Mouse (Mus musculus): ENCODE data around the gene Itgb4. TPM values are rescaled to one million over a fixed set of nuclear protein-coding genes. Genes with fewer than 3 reads are reported as not detected.
A peak's percentile ranks its signal among the peaks of the same experiment; 100 is the strongest.

Itgb4 gene
- polyA plus RNA-seq, 1 experiment from 2014 or later: 0.77 TPM

DNA sequence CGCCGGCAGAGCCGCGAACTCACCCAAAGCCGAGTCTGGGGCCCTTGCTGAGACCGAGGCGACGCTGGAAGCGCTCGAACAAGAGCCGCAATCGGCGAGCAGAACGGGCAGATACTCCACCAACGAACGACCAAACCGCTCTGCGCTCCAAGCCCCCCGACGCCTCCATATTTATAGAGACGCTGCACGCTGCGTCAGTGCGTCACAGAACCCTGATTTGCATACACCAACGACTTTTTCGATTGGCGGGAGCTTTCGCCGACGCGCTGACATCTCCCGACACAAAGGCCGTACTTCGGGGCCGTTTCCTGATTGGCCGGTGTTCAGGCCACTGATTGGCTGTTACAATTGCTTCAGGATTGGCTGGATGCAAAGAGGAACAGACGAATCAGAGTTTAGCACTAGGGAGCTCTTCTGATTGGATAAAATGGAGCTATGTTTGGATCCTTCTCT lies 49.9 kb downstream of the Itgb4 start:
- H3K27ac ChIP-seq (ENCODE audit: low read depth, low read length): peak overlapping the region; percentile 100
- H3K4me2 ChIP-seq: peak overlapping the region; percentile 64
- H3K27me3 ChIP-seq (replicated peaks; ENCODE audit: control insufficient read depth, insufficient read depth, low read length): no peaks in the 10 kb centered on the region
- peaks cover 7% of the 10 kb centered on the region; the same call in 1 of the 2 replicates for H3K36me3 ChIP-seq (ENCODE audit: control insufficient read depth, insufficient read depth, low read length)
- H3K9me3 ChIP-seq (ENCODE audit: control insufficient read depth, low read length): no peaks in the 10 kb centered on the region
- H3K4me3 ChIP-seq (ENCODE audit: low read depth, low read length): peak overlapping the region; percentile 98
- WGBS: 0% methylated on average over 37 of the region's 37 CpGs
- ATAC-seq (replicated peaks; ENCODE audit: low FRiP score): peak; percentile 91
- H3K9ac ChIP-seq (ENCODE audit: low read depth, low read length): peak overlapping the region; percentile 99
- peak; percentile 98 for DNase-seq (ENCODE audit: low spot score)
- peaks cover 8% of the 10 kb centered on the region; the same call in 1 of the 2 replicates for H3K4me1 ChIP-seq (replicated peaks; ENCODE audit: control insufficient read depth, insufficient read depth, low read length)

DNA sequence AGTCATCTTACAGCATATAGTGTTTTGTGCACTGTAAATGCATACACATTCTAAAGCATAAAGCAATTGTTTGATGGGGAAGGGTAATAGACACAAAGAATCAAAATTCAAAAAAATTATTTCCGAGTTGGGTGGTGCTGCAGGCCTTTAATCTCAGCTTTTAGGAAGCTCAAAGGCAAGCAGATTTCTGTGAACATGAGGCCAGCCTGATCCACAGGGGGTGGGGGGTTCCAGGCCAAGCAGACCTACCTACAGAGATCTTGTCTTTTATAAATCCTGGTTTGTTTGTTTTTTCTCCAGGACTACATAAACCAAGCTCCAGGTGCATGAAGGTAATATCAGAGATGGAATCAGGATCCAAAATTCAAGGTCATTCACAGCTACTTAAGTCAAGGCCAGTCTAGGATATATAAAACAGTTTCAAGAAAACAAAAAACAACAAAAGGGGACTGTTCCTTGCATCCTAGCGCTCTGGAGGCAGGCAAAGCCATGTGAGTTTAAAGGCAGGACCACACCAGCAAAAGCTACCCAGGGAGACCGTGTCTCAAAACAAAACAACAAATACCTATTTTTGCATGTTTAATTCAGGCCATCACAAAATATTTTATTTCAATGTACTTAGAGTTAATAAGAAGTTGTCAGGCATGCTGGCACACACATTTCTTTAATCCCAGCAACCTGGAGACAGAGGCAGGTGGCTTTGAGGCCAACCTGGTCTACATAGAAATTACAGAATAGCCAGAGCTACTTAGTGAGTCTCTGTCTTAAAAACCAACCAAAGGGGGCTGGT lies 50.7 kb downstream of the Itgb4 start:
- WGBS: 93% methylated on average over 3 of the region's 3 CpGs
- no peak overlapping the region for H3K27ac ChIP-seq (ENCODE audit: low read depth, low read length)

DNA sequence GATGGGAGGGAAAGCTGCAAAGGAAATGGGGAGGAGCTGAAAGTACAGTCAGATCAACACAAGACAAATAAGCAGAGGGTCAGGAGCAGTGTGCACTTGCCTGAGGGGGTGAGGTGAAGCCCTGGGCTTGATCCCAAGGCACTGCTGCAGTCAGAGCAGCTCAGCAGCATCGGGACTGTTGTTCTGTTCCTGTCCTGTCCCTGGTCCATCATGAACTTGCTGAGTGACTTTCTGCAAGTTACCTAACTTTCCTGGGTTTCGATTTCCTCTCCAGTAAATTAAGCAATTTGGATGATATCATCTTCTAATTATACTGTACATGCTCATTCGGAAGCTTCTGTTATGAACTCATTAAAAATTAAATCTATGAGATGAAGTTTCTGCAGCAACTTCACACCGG lies 53.2 kb downstream of the Itgb4 start, which contains the start of gene H3f3b:
H3f3b (minus strand) TSS at position 207 of the 400 bp plus-strand sequence.
- 0 out of 2 replicates have a peak, but pooled peaks cover 4% of the 10 kb centered on the region for H3K36me3 ChIP-seq (ENCODE audit: control insufficient read depth, insufficient read depth, low read length)
- 83% methylated on average over 4 of the region's 4 CpGs for WGBS
- H3K4me2 ChIP-seq: no peak within 1 kb of the TSS
- H3K4me1 ChIP-seq (replicated peaks; ENCODE audit: control insufficient read depth, insufficient read depth, low read length): peaks cover 6% of the 10 kb centered on the region; the same call in 1 of the 2 replicates
- H3K4me3 ChIP-seq (ENCODE audit: low read depth, low read length): no peak within 1 kb of the TSS
- ATAC-seq (replicated peaks; ENCODE audit: low FRiP score): no peak
- H3K27me3 ChIP-seq (replicated peaks; ENCODE audit: control insufficient read depth, insufficient read depth, low read length): no peaks in the 10 kb centered on the region
- DNase-seq (ENCODE audit: low spot score): no peak
- no peak within 1 kb of the TSS for H3K9ac ChIP-seq (ENCODE audit: low read depth, low read length)
- no peaks in the 10 kb centered on the region for H3K9me3 ChIP-seq (ENCODE audit: control insufficient read depth, low read length)
- 0 out of 2 replicates have a peak within 1 kb of the TSS, but pooled peaks have one; percentile 15 for H3K27ac ChIP-seq (ENCODE audit: low read depth, low read length)

More for the DNA sequence above, 50.7 kb downstream of the Itgb4 start:
- H3K4me2 ChIP-seq: no peak overlapping the region
- H3K4me1 ChIP-seq (replicated peaks; ENCODE audit: control insufficient read depth, insufficient read depth, low read length): peaks cover 8% of the 10 kb centered on the region; the same call in 1 of the 2 replicates
- peaks cover 7% of the 10 kb centered on the region; the same call in 1 of the 2 replicates for H3K36me3 ChIP-seq (ENCODE audit: control insufficient read depth, insufficient read depth, low read length)
- no peak overlapping the region for H3K4me3 ChIP-seq (ENCODE audit: low read depth, low read length)
- ATAC-seq (replicated peaks; ENCODE audit: low FRiP score): no peak
- H3K9me3 ChIP-seq (ENCODE audit: control insufficient read depth, low read length): no peaks in the 10 kb centered on the region
- no peak overlapping the region for H3K9ac ChIP-seq (ENCODE audit: low read depth, low read length)
- H3K27me3 ChIP-seq (replicated peaks; ENCODE audit: control insufficient read depth, insufficient read depth, low read length): no peaks in the 10 kb centered on the region
- no peak for DNase-seq (ENCODE audit: low spot score)

DNA sequence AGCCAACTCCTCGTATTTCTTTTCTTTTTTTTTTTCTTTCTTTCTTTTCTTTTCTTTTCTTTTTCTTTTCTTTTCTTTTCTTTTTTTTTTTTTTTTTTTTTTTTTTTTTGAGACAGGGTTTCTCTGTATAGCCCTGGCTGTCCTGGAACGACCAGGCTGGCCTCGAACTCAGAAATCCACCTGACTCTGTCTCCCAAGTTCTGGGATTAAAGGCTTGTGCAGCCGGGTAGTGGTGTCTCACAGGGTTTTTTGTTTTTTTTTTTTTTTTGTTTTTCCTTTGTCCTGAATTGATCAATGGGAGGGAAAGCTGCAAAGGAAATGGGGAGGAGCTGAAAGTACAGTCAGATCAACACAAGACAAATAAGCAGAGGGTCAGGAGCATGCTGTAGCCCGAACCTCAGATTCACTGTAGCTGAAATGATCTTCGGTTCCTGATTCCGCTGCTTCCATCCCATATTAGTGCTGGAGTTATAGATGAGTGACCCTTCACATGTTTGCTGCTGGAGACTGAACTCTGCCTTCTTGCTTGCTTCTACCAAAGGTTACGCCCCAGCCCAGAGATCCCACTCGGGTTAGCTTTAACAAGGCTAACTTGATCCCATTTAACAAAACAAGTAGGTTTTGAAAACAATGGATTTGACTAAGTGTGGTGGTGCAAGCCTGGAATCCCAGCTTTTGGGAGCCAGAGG lies 53.8 kb downstream of the Itgb4 start:
- Histone ChIP-seq H3K4me3 (ENCODE audit: low read depth, low read length) (no peak overlapping the region), H3K9me3 (ENCODE audit: control insufficient read depth, low read length) (no peaks in the 10 kb centered on the region), H3K27ac (ENCODE audit: low read depth, low read length) (0 out of 2 replicates have a peak overlapping the region, but pooled peaks have one; percentile 15), H3K4me1 (replicated peaks; ENCODE audit: control insufficient read depth, insufficient read depth, low read length) (peaks cover 6% of the 10 kb centered on the region; the same call in 1 of the 2 replicates), H3K4me2 (no peak overlapping the region), H3K9ac (ENCODE audit: low read depth, low read length) (no peak overlapping the region), H3K27me3 (replicated peaks; ENCODE audit: control insufficient read depth, insufficient read depth, low read length) (no peaks in the 10 kb centered on the region), H3K36me3 (ENCODE audit: control insufficient read depth, insufficient read depth, low read length) (0 out of 2 replicates have a peak, but pooled peaks cover 4% of the 10 kb centered on the region)
- ATAC-seq (replicated peaks; ENCODE audit: low FRiP score) (no peak), DNase-seq (ENCODE audit: low spot score) (no peak)
- WGBS: 81% methylated on average over 9 of the region's 9 CpGs

DNA sequence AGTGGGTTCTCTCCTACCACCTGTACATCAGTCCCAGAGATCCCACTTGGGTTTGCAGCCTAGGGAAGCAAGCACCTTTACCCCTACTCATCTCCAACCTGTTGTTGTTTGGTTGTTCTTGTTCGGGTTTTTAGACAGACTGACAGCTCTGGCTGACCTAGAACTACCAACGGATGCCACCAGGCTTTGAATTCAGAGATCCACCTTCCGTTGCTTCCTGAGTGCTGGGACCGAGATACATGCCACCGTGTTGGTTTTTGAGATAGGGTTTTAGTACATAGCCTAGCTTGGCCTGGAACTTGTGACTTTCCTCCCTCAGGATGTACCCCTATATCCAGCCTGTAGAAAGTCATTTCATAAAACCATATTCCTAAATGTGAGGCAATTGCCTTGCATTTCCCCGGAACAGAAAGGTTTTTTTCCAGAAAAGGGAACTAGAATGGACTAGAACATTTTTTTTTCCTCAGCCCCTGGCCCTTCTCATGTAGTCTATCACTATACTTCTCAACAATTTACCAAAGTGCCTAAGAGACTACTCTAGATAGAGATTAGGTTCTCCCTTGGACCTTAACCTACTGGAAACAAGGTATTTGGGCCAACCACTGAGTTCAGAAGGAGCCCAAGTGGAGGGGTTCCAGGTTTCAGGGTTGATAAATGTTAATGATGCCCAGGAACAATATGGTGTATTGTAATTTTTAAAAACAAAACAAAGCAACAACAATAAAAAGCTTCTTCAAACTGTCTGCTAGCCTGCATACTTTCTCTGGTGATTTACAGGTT lies 54.8 kb downstream of the Itgb4 start:
- Histone ChIP-seq H3K9ac (ENCODE audit: low read depth, low read length) (peak overlapping the region; percentile 97), H3K9me3 (ENCODE audit: control insufficient read depth, low read length) (no peaks in the 10 kb centered on the region), H3K36me3 (ENCODE audit: control insufficient read depth, insufficient read depth, low read length) (0 out of 2 replicates have a peak, but pooled peaks cover 2% of the 10 kb centered on the region), H3K4me1 (replicated peaks; ENCODE audit: control insufficient read depth, insufficient read depth, low read length) (peaks cover 6% of the 10 kb centered on the region; the same call in 1 of the 2 replicates), H3K4me3 (ENCODE audit: low read depth, low read length) (peak overlapping the region; percentile 69), H3K4me2 (peak overlapping the region; percentile 67), H3K27ac (ENCODE audit: low read depth, low read length) (peak overlapping the region; percentile 29; the same call in 1 of the 2 replicates), H3K27me3 (replicated peaks; ENCODE audit: control insufficient read depth, insufficient read depth, low read length) (no peaks in the 10 kb centered on the region)
- WGBS: 65% methylated on average over 6 of the region's 6 CpGs
- ATAC-seq (replicated peaks; ENCODE audit: low FRiP score): no peak
- DNase-seq (ENCODE audit: low spot score): no peak

DNA sequence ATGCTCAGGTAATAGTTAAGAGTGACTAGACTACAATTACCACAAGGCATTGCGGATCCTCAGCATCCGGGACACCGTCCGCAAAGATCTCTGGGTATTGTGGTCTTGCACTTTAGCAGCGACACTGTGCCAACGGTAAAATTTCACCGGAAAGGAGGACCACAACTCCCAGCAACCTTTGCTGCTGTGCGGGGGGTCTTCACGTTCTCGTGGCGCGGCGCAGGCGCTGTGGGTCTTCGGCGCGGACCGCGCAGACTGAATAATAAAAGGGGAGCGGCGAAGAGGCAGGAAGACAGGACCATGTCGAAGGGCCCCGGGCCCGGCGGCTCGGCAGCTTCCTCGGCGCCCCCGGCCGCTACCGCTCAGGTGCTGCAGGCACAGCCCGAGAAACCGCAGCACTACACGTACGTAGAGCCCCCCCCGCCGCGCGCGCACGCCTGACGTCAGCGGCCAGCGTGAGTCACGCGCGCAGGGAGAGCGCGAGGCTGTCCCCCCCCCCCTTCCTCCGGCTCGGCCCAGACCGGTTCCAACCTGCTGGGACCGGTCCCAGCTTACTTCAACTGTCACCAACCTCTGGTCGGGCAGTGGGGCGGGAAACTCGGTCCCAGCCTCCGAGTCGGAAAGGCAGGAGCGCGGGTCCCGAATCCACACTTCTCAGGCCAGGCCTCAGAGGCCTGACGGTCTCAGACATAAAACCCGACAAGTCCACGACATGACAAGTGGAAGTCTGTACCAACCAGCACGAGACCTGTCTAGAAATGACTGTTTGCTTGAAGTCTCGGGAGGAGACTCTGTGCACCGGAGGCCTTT lies 55.8 kb downstream of the Itgb4 start, which contains the start of gene Unk:
Unk (plus strand) TSS at position 235 of the 810 bp plus-strand sequence.
- Histone ChIP-seq H3K4me3 (ENCODE audit: low read depth, low read length) (peak within 1 kb of the TSS; percentile 69), H3K9me3 (ENCODE audit: control insufficient read depth, low read length) (no peaks in the 10 kb centered on the region), H3K4me1 (replicated peaks; ENCODE audit: control insufficient read depth, insufficient read depth, low read length) (peaks cover 6% of the 10 kb centered on the region; the same call in 1 of the 2 replicates), H3K27me3 (replicated peaks; ENCODE audit: control insufficient read depth, insufficient read depth, low read length) (no peaks in the 10 kb centered on the region), H3K27ac (ENCODE audit: low read depth, low read length) (peak within 1 kb of the TSS; percentile 98), H3K9ac (ENCODE audit: low read depth, low read length) (peak within 1 kb of the TSS; percentile 97), H3K36me3 (ENCODE audit: control insufficient read depth, insufficient read depth, low read length) (0 out of 2 replicates have a peak, but pooled peaks cover 2% of the 10 kb centered on the region), H3K4me2 (peak within 1 kb of the TSS; percentile 96)
- ATAC-seq (replicated peaks; ENCODE audit: low FRiP score): peak; percentile 92
- WGBS: under 1% methylated on average over 58 of the region's 67 CpGs
- DNase-seq (ENCODE audit: low spot score): peak; percentile 96

DNA sequence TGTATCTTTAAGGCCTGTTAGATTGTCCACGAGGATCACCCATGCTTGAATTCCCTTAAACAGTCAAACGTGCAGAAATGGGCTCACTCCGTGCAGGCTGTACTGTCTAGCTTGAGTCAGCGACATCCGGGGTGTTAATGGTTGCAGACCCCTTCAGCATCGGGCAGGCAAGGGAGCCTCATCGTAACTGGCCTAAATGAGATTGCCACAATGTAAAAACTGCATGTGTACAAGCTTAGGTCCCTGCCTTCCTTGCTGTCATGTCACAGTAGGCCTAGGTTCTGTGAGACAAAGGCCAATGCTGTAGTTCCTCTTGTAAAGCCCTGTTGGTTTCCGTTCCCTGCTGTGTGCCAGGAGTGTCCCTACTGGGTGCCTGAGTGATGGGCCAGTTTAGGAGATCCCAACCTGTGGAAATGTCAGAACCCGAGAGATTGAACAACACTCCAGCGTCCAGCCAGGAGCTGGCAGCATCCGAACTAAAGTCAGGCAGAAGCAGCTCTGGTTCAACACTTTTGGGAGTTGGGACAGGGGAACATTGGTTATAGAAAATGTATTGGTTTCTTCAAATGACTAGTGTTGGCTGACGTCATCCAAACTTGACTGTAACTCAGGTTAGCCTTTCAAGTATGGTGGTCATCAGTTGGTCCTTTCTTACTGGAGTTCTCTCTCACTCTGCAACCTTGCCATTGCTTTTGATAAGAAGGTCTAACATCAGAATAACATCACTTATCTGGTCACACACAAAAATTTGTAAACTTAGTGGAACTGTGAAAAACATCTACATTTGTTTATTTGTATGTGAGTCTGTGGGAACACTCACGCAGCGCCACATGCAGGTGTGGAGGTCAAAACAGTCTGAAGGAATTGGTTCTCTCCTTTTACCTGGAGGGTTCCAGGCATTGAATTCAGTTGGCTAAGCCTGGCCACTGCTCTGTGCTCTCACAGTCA lies 56.7 kb downstream of the Itgb4 start:
- peak overlapping the region; percentile 97 for H3K9ac ChIP-seq (ENCODE audit: low read depth, low read length)
- no peaks in the 10 kb centered on the region for H3K9me3 ChIP-seq (ENCODE audit: control insufficient read depth, low read length)
- H3K27me3 ChIP-seq (replicated peaks; ENCODE audit: control insufficient read depth, insufficient read depth, low read length): no peaks in the 10 kb centered on the region
- no peak for DNase-seq (ENCODE audit: low spot score)
- H3K4me3 ChIP-seq (ENCODE audit: low read depth, low read length): peak overlapping the region; percentile 69
- H3K27ac ChIP-seq (ENCODE audit: low read depth, low read length): peak overlapping the region; percentile 98
- peaks cover 6% of the 10 kb centered on the region; the same call in 1 of the 2 replicates for H3K4me1 ChIP-seq (replicated peaks; ENCODE audit: control insufficient read depth, insufficient read depth, low read length)
- WGBS: 27% methylated on average over 14 of the region's 14 CpGs
- 0 out of 2 replicates have a peak, but pooled peaks cover 2% of the 10 kb centered on the region for H3K36me3 ChIP-seq (ENCODE audit: control insufficient read depth, insufficient read depth, low read length)
- peak overlapping the region; percentile 96 for H3K4me2 ChIP-seq
- no peak for ATAC-seq (replicated peaks; ENCODE audit: low FRiP score)
